Mouse (Mus musculus) forelimb bud, embryonic 11.5 days (tissue): ENCODE results near the gene Krtap15.

Source experiments
- DNase-seq: peaks from one replicate; pipeline ENCODE4 v3.0.0-alpha.2; 2012; ENCODE audit warnings: low read depth, low spot score

The Krtap15 gene

GRCm38 (mm10) chr16:88820066-88820465 lies at the start of gene Krtap15:
Gene Krtap15 (plus strand): TSS chr16:88820215.
- no peak for DNase-seq

DNA sequence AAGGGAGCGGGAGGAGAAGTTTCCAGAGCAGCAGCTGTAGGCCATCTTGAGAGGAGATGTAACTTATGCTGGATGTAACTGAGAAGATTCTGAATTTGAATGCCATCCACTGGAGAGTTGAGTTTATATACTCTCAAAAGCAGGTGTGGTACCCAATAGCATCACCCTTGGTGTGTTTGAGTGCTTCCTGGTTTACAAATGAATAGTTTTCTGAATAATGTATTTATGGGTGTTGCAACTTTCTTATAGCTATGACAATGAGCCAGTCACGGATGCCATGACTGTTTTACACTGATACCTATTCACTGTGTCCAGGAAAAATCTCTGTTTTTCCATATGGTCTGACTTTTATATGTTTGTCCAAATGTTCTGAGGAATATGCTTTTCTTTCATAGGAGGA lies 45.9 kb upstream of the Krtap15 start, which contains the start of gene 2310057N15Rik:
Gene 2310057N15Rik, minus strand, starts transcription at position 101 of the 400 bp plus-strand sequence.
- DNase-seq, result no peak

GRCm38 (mm10) chr16:88777596-88777995 lies 42.4 kb upstream of the Krtap15 start, which contains the start of gene Gm5965:
Gene Gm5965 (plus strand): TSS chr16:88777896.
- DNase-seq, result no peak

- no peak for DNase-seq
Measured at GRCm38 (mm10) chr16:88786786-88787185, 33.2 kb upstream of the Krtap15 start.

- DNase-seq, result no peak
Measured at GRCm38 (mm10) chr16:88811827-88812226, 8.2 kb upstream of the Krtap15 start, which contains the start of gene Gm20741. Gene Gm20741 (minus strand): TSS chr16:88812220.

- peak; percentile 45 for DNase-seq
Measured at GRCm38 (mm10) chr16:88823736-88824135, 3.7 kb downstream of the Krtap15 start.

DNA sequence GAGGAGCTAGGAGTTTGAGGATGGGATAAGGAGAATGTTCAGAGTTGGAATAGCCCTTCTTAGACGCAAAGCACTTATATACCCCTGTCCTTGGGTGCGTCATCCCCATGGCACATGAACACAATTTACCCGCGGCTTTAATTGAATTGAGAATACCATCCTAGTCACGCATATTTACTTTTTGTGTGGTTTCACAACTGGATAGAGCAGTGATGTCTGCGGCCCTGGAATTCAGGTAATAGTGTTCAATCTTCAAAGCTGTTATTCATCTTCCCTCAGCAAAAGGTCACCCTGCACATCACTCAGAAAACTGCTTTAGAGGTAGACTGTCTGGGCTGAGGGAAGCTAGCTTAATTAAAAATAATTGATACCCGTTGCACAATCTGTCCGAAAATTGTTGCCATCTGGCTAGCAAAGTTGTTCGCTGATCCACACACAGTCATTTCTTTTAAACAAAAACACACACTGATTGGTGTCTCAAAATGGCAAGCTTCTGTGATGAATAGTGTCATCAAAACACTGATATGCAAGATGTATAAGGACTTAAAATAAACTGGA lies 6.2 kb downstream of the Krtap15 start, which contains the start of gene Krtap14:
Gene Krtap14, minus strand, starts transcription at position 51 of the 558 bp plus-strand sequence.
- DNase-seq, result peak; percentile 23

GRCm38 (mm10) chr16:88826978-88827377 lies 7.0 kb downstream of the Krtap15 start:
- DNase-seq, result peak; percentile 31

- DNase-seq, result no peak
Measured at GRCm38 (mm10) chr16:88847363-88847762, 27.3 kb downstream of the Krtap15 start.

GRCm38 (mm10) chr16:88848558-88848957 lies 28.5 kb downstream of the Krtap15 start:
- no peak for DNase-seq

GRCm38 (mm10) chr16:88851450-88851849 lies 31.4 kb downstream of the Krtap15 start:
- DNase-seq, result peak; percentile 36

- no peak for DNase-seq
Measured at GRCm38 (mm10) chr16:88864887-88865407, 44.9 kb downstream of the Krtap15 start.

GRCm38 (mm10) chr16:88869311-88869710 lies 49.3 kb downstream of the Krtap15 start, which contains the start of gene Krtap19-1:
Gene Krtap19-1 (minus strand): TSS chr16:88869411.
- DNase-seq, result no peak

DNA sequence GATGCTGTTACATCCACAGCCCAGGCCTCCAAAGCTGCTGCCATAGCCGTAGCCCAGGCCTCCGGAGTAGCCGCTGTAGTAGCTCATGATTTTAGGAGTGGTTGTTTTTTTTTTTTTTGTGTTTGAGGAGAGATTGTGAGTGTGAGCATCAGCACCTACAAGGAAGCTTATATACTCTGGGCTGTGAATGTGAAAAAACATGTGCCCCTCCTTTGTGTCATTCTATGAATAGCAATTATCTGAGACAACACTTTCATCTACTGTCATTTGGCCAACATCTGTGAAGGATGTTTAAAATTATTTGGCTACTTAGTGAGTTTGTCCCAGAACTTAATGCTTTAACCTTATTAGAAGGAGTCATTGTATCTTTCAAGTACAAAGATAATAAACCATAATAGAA lies 54.2 kb downstream of the Krtap15 start, which contains the start of gene Krtap19-2:
Gene Krtap19-2, minus strand, starts transcription at position 101 of the 400 bp plus-strand sequence.
- DNase-seq, result no peak

- DNase-seq, result no peak
Measured at GRCm38 (mm10) chr16:88877938-88878337, 57.9 kb downstream of the Krtap15 start, which contains the start of gene Krtap19-3. Gene Krtap19-3 (minus strand): TSS chr16:88878038.
